ENCODE assay signal across 12 mouse cellular contexts in the genomic region with DNA sequence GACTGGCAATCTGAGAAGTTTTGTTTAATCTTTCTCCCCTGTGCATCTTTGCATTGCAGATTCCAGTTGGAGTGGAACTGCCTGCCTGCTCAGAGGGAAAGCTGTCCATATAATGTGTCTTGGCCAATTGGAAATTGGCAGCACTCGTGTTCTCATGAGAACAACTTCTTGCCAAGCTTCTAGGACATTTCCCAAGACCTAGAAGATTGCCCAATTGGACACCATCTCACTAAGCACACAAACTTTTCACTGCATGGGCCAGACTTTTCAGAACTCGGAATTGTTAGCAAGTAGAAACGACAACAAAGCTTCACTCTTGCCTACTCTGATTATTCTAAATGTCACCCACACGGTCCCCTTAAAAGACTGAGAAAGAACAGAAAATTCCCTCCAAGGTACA.
A peak's percentile ranks its signal among the peaks of the same experiment; 100 is the strongest.
DNase-seq lines count a peak whose midpoint lies in the region; ATAC-seq lines count a peak whose summit lies in the region.
"Had no signal": no experiment of that assay in that cellular context is flagged by ENCODE, and none has a peak within 500 bp of the region (broad histone marks: within the 10 kb centered on the region; RNA-seq: fewer than 3 reads in every experiment).

No protein-coding gene starts in this region.

- peak; percentile 52 for ATAC-seq in frontal cortex, adult (ENCODE audit: low TSS enrichment)
- no peak for ATAC-seq in erythroid progenitor cell, adult 5-6 weeks (replicated peaks; ENCODE audit: low FRiP score, poor library complexity, severe bottlenecking)
- ATAC-seq: forebrain, embryonic 13.5 days had no signal

- no peak for DNase-seq in frontal cortex, postnatal 14 days (ENCODE audit: low spot score in 2 of 2)
- peak; percentile 18 for DNase-seq in left cerebral cortex, postnatal 4 days
- no peak for DNase-seq in left cerebral cortex, postnatal 10 days (ENCODE audit: extremely low spot score in 1 of 2, low spot score in 2 of 2)
- DNase-seq in fibroblast of lung, adult 2 months (ENCODE audit: low read depth): peak; percentile 84
- DNase-seq in lung, postnatal 25 days (ENCODE audit: low spot score): peak; percentile 47
- DNase-seq in retina, embryonic 14.5 days (ENCODE audit: low spot score): no peak
- DNase-seq: kidney, adult 11 months; kidney, postnatal 36 days; right cerebral cortex, postnatal 25 days had no signal

- intact Hi-C loops in left cerebral cortex, postnatal 4 days (cut with DNase I): no loop called here
- intact Hi-C loops in left cerebral cortex, postnatal 10 days (cut with DNase I): no loop called here

Comparison
In these comparisons a context has a peak if more than half of its experiments do, and no peak if none do; other contexts are left out.
1. DNase-seq: peak in left cerebral cortex, postnatal 4 days (single experiment), fibroblast of lung, adult 2 months (single experiment) and lung, postnatal 25 days (single experiment); none in frontal cortex, postnatal 14 days (0 of 2), left cerebral cortex, postnatal 10 days (0 of 2) and retina, embryonic 14.5 days (single experiment).